Mouse (Mus musculus) spleen, adult 12 weeks (tissue): Measurements from ENCODE around the gene Gm21173.
"Not testable (repeated sequence)": the region's sequence is repeated elsewhere in the genome, so short reads cannot be mapped to it uniquely, and the experiment has no call there.

Experiments
- DNase-seq: peaks from one replicate; pipeline ENCODE4 v3.0.0; 2022; ENCODE audit warnings: low spot score

Gm21173 gene

GRCm38 (mm10) chrY:76761300-76761699, at the start of gene Gm21173:
Gm21173 (plus strand) TSS chrY:76761600.
- DNase-seq: not testable (repeated sequence)
